Mouse (Mus musculus) midbrain, embryonic 14.5 days (tissue): ENCODE measurements at regions not wholly inside any gene's neighbourhood (a gene's known extent, or its start where the extent isn't known, plus 50 kb on each side); places are given as distances from the start of the nearest gene placed in this dataset.

Experiments used
- ATAC-seq: fragments of 200-750 bp; cut with Nextera tagmentation; 2 replicates; pipeline ENCODE4 v1.8.0; 2017; ENCODE audit warnings: moderate number of reproducible peaks, moderate library complexity; ENCODE audit not compliant: low FRiP score, low TSS enrichment
- DNase-seq: peaks from one replicate; pipeline ENCODE4 v3.0.0-alpha.2; 2015
- H3K27ac ChIP-seq: fragments of 300-500 bp; sonication (generic); replicated peaks from 2 replicates; pipeline ENCODE4 v1.5.1; 2014; ENCODE audit warnings: mild to moderate bottlenecking, low read depth, low read length, moderate library complexity
- H3K27me3 ChIP-seq: fragments of 300-500 bp; sonication (generic); 2 replicates; pipeline ENCODE4 v1.6.1; 2014; ENCODE audit warnings: low read length, control low read depth, mixed read lengths; ENCODE audit not compliant: control insufficient read depth, insufficient read depth
- H3K36me3 ChIP-seq: fragments of 300-500 bp; sonication (generic); 2 replicates; pipeline ENCODE4 v1.6.1; 2014; ENCODE audit warnings: low read length, control low read depth; ENCODE audit not compliant: control insufficient read depth, insufficient read depth
- H3K4me1 ChIP-seq: fragments of 300-500 bp; sonication (generic); 2 replicates; pipeline ENCODE4 v1.6.1; 2014; ENCODE audit warnings: mild to moderate bottlenecking, antibody characterized with exemption, low read length, control low read depth; ENCODE audit not compliant: control insufficient read depth, insufficient read depth
- H3K4me2 ChIP-seq: fragments of 300-500 bp; sonication (generic); 2 replicates; pipeline ENCODE4 v1.6.1; 2014; ENCODE audit warnings: mild to moderate bottlenecking, low read length, moderate library complexity
- H3K4me3 ChIP-seq: fragments of 300-500 bp; sonication (generic); replicated peaks from 2 replicates; pipeline ENCODE4 v1.5.1; 2014; ENCODE audit warnings: low read depth, low read length
- H3K9ac ChIP-seq: fragments of 300-500 bp; sonication (generic); replicated peaks from 2 replicates; pipeline ENCODE4 v1.6.1; 2014; ENCODE audit warnings: mild to moderate bottlenecking, low read length, moderate library complexity
- H3K9me3 ChIP-seq: fragments of 300-500 bp; sonication (generic); 2 replicates; pipeline ENCODE4 v1.6.1; 2016; ENCODE audit warnings: low read length, control low read depth, mixed read lengths; ENCODE audit not compliant: control insufficient read depth
- WGBS: fragments of 180-500 bp; shearing (Covaris S2); extraction: QIAGEN DNeasy Blood & Tissue Kit; methylation state at CpG from one replicate; pipeline ENCODE4 v1.1.7; 2014; 5-methylcytosine and 5-hydroxymethylcytosine counted together

DNA sequence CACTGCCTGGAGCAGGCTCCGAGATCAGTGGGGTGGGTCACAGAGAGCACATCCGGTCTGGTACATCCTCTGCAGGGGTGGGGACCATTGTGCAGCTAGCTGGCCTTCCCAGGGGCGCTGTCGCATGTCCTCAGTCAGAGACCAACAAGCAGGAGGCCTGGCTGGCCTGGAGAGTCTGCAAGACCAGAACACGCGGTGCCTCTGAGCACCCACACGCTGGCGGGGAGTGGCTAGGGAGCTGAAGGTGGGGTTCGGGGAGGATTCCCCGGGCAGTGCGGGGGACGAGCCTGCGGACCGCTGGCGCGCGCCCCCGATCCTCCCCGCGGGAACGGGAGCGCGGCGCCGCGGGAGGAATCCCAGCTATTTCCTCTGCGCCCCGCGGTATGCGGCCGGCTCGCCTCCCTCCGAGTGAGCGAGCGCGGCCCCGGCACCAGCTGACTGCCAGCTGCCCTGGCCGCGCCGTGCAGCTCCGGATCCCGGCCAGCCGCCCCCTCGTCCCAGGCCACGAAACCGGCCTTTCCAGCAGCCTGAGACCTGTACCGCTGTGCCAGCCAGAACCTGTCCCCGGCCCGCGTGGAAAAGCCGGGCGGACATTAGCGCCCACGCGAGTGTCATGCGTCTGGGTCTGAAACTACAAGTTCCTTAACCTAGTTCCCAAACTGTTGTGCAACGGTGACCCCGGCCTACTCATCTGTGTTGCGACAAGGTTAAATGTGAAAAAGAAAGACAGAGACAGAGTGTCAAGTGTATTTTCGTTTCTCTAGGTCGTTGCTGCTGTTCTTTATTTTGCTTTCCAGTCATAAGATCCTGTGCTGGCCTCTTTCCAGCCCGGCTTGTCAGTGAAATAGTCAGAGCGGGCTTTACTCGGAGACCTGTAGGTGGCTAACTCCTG, 61.2 kb downstream of the Pkdcc start:
- WGBS, result 5% methylated on average over 63 of the region's 64 CpGs
- H3K4me1 ChIP-seq, result 0 out of 2 replicates have a peak, but pooled peaks cover 9% of the 10 kb centered on the region
- peak overlapping the region; percentile 78 for H3K9ac ChIP-seq
- ATAC-seq (peak; percentile 76), DNase-seq (peak; percentile 86)
- peak overlapping the region; percentile 86 for H3K4me2 ChIP-seq
- no peaks in the 10 kb centered on the region for H3K36me3 ChIP-seq
- no peaks in the 10 kb centered on the region for H3K27me3 ChIP-seq
- no peaks in the 10 kb centered on the region for H3K9me3 ChIP-seq
- H3K4me3 ChIP-seq, result peak overlapping the region; percentile 44
- peak overlapping the region; percentile 79 for H3K27ac ChIP-seq

DNA sequence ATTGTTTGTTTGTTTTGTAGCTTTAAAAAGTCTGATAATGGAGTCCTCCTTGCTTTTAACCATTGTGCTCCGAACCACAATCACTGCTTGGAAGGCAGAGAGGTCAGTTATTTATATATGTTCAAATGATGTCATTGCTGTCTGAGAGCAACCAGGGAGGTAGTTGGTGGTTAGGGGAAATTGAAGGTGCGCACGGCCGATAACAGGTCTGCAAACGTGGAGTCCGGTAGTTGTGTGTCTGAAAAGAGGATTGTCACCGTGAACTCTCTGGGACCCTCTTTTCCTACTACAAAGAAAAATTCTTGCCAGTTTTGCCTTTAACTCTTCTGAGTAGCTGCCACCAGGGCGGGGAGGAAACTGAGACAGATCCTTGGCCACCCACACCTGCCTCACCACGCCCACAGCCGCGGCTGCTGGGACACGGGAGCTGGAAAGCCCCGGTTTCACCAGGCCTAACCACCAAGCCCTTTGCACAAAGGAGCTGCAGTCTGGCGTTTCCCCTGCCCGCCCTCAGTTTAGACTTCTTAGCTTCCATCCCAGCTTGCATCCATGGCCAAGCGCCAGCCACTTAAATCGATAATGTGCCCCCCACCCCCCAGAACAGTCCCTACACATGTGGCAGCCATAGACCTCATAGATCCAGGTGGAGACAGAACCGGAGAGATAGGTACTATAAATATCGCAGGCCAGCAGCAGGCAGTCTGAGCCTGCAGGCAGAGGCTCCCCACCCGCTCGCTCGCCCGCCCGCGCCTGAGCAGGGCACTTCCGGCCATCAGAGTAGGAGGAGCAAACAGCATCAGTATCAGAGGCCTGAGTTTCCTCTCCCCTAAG, 62.2 kb downstream of the Pkdcc start:
- no peak overlapping the region; the same call in 1 of the 2 replicates for H3K4me3 ChIP-seq
- peak overlapping the region; percentile 86 for H3K4me2 ChIP-seq
- DNase-seq (peak; percentile 75), ATAC-seq (peak; percentile 65; the same call in 1 of the 2 replicates)
- no peaks in the 10 kb centered on the region for H3K36me3 ChIP-seq
- H3K4me1 ChIP-seq, result 0 out of 2 replicates have a peak, but pooled peaks cover 9% of the 10 kb centered on the region
- 29% methylated on average over 26 of the region's 26 CpGs for WGBS
- no peaks in the 10 kb centered on the region for H3K9me3 ChIP-seq
- no peaks in the 10 kb centered on the region for H3K27me3 ChIP-seq
- H3K9ac ChIP-seq, result peak overlapping the region; percentile 13
- H3K27ac ChIP-seq, result peak overlapping the region; percentile 53

DNA sequence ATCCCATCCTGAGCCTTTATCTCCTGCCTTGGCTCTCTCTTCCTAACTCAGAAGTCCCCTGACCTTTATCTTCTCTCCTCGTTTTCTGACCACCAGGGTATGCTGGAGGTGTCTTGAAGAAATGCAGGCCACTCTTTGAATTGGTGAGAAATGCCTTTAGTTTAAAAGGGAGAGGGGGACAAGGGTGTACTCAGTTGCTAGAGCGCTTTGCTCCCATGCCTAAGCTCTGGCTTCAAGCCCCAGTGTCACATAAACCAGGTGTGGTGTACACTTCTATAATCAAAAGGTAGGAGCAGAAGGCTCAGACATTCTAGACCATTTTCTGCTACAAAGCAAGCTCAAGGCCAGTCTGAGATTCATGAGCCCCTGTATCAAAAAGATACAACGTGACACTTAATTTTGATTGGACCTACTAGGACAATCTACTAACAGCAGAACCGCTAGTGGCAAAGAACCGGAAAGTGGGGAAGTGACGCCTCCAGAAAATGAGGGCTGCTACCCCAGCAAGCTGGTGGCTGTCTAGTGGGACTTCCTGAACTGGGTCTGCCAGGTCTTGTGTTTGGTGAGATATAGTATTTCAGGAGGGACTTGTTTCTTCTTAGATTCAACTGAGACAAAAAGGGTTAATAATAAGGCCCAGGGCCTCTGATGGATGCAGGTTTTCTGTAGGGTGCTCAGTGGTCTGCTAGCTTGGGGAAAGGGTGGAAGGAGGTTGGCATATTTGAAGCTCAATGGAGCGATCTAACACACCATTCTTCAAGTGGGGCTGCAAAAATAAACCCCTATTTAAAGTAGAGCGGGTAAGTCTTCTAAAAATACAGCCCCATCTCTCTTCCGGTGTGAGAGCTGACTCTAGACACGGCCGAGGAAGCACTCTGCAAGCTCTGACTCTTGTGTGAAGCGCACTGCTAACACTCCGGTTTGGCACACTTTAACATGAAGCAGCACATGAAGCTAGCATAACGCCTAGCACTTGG, 63.1 kb downstream of the Pkdcc start:
- DNase-seq (no peak), ATAC-seq (no peak)
- H3K9ac ChIP-seq, result peak overlapping the region; percentile 13; the same call in 1 of the 2 replicates
- 77% methylated on average over 14 of the region's 14 CpGs for WGBS
- peak overlapping the region; percentile 86 for H3K4me2 ChIP-seq
- H3K27ac ChIP-seq, result peak overlapping the region; percentile 53
- no peaks in the 10 kb centered on the region for H3K27me3 ChIP-seq
- 0 out of 2 replicates have a peak, but pooled peaks cover 9% of the 10 kb centered on the region for H3K4me1 ChIP-seq
- H3K4me3 ChIP-seq, result no peak overlapping the region
- H3K9me3 ChIP-seq, result no peaks in the 10 kb centered on the region
- H3K36me3 ChIP-seq, result no peaks in the 10 kb centered on the region

DNA sequence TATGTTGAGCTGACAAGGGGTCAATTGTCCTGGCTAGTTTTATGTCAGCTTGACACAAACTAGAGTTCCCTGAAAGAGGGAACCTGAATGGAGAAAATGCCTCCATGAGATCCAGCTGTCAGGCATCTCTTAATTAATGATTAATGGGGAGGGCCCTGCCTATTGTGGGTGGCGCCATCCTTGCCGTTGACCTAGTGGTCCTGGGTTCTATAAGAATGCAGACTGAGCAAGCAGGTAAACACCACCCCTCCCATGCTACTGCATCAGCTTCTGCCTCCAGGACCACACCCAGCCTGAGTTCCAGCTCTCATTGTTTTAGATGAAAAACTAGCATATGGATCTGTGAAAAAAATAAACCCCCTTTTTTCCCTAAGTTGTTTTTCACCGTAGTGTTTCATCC, 67.4 kb upstream of the Eml4 start:
- no peak overlapping the region for H3K4me2 ChIP-seq
- no peaks in the 10 kb centered on the region for H3K36me3 ChIP-seq
- WGBS, result 82% methylated on average over 3 of the region's 3 CpGs
- ATAC-seq (no peak), DNase-seq (no peak)
- no peak overlapping the region for H3K4me3 ChIP-seq
- H3K9me3 ChIP-seq, result no peaks in the 10 kb centered on the region
- no peak overlapping the region for H3K9ac ChIP-seq
- H3K4me1 ChIP-seq, result no peaks in the 10 kb centered on the region
- no peak overlapping the region for H3K27ac ChIP-seq
- no peaks in the 10 kb centered on the region for H3K27me3 ChIP-seq

DNA sequence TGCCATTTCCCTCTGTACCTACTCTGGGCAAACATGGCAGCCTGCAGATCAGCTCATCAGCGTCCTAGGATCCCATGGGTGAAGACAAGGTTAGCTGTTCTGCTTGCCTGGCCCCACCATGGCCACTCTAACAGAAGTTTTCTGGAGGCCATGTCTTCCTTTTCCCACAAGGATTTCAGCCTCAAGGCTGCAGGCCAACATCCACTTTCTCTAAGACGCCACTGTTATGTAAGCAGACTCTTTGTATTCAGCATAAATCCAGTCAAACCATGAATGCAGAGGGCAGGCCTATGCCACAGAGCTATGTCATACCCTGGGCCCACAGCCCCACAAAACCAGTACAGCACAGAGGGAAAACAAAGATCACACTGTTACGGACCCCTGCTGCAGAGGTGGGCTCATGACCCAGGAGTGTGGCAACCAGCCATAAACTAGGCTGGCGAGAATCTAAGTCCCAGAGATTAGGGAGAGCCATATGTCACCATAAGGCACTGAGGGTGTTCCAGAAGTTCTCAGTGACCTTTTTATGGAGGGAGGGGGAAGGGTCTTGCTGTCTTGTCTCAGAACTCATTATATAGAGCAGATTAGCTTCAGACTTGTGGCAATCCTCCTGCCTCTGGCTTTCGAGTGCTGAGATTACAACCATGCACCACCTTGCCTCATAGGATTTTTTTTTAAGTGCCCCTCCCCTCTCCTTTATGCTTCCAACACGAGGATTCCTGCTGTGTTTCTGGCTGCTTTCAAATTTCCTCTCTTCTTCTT, 63.2 kb upstream of the Eml4 start:
- WGBS, result 22% methylated on average over 6 of the region's 6 CpGs
- H3K4me2 ChIP-seq, result peak overlapping the region; percentile 26
- DNase-seq, result peak; percentile 57

DNA sequence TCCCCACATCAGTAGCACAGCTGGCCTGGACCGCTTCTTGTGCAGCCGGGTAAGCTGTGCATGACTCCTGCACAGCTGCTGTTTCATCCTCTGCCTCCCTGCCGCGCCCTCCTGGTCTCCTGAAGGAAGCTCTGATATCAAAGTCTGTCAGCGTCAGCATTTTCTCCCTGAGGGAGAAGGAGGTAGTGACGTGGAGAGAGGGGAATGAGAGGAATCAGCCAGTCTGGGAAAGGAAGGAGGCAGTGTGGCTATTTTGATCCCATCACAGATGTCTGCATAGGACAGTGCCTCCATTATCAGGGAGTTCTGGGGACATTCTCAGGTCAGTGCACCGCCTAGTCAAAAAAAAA, 62.6 kb upstream of the Eml4 start:
- H3K4me3 ChIP-seq, result no peak overlapping the region
- no peaks in the 10 kb centered on the region for H3K36me3 ChIP-seq
- H3K4me2 ChIP-seq, result peak overlapping the region; percentile 26
- DNase-seq, result peak; percentile 79
- no peaks in the 10 kb centered on the region for H3K27me3 ChIP-seq
- WGBS, result 16% methylated on average over 7 of the region's 7 CpGs
- 0 out of 2 replicates have a peak overlapping the region, but pooled peaks have one; percentile 10 for H3K9ac ChIP-seq
- H3K27ac ChIP-seq, result peak overlapping the region; percentile 58
- ATAC-seq, result peak; percentile 65
- no peaks in the 10 kb centered on the region for H3K4me1 ChIP-seq
- no peaks in the 10 kb centered on the region for H3K9me3 ChIP-seq

More for the DNA sequence above, 63.2 kb upstream of the Eml4 start:
- Histone ChIP-seq H3K4me3 (no peak overlapping the region), H3K9me3 (no peaks in the 10 kb centered on the region), H3K27ac (peak overlapping the region; percentile 58), H3K36me3 (no peaks in the 10 kb centered on the region), H3K4me1 (no peaks in the 10 kb centered on the region), H3K9ac (no peak overlapping the region), H3K27me3 (no peaks in the 10 kb centered on the region)
- peak; percentile 71 for ATAC-seq

DNA sequence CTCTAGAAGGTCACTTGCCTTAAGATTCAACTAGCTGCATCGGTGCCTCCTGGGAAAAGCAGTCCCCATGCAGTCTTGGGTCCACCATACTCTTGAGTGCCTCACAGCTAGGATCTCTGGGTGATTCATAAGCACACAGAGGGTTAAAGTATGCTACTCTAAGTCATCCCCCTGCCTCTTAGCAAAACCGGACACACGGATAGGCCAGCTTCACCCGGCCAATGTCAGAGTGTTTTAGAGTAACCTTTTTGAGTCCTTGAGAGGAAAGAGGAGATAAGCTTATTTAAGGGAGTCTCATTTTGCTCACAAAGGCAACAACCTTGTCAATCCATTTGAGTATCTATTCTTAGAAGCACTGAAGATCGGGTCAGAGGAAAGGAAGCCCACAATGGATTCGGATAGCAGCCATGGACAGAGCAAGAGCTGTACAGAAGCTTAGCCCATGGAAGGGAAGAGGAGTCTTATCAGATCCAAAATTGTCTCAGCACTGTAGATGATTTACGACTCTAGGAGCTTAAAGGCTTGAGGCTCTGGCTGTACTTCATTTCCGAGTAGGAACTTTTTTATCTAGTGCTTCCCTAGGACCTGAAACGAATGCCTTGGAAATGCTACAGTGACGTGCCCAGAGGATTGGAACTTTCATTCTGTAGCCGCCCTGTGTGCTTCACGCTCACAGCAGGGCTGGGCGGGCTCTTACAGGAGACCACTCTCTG, 55.0 kb upstream of the Eml4 start:
- Histone ChIP-seq H3K36me3 (no peaks in the 10 kb centered on the region), H3K27me3 (no peaks in the 10 kb centered on the region), H3K4me1 (no peaks in the 10 kb centered on the region), H3K4me3 (no peak overlapping the region), H3K9ac (no peak overlapping the region), H3K4me2 (no peak overlapping the region), H3K27ac (no peak overlapping the region), H3K9me3 (no peaks in the 10 kb centered on the region)
- DNase-seq (no peak), ATAC-seq (no peak)
- 86% methylated on average over 13 of the region's 13 CpGs for WGBS
